Mouse (Mus musculus) right cerebral cortex, adult 2 months (tissue): ENCODE measurements around the gene Camk1d.
"Not testable (repeated sequence)": the region's sequence is repeated elsewhere in the genome, so short reads cannot be mapped to it uniquely, and the experiment has no call there.

ENCODE experiments used
- DNase-seq, 2 experiments: peaks; one replicate each; pipeline ENCODE4 v3.0.0; 2021 to 2022; ENCODE audit warnings: low spot score in 2 of 2

The Camk1d gene

DNA sequence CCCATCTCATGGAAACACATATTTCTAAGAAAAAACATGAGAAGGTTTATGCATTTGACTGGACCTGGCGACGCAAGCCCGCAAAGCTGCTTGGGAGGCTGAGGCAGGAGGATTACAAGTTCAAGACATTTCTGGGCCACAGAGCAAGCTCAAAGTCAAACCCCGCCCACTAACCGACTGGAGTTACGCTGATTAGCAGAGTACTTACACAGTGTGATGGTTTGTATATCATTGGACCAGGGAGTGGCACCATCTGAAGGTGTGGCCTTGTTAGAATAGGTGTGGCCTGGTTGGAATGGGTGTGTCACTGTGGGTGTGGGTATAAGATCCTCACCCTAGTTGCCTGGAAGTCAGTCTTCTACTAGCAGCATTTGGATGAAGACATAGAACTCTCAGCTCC lies 465.1 kb downstream of the Camk1d start:
- not testable (repeated sequence) for DNase-seq
